Mouse (Mus musculus) embryonic facial prominence, embryonic 13.5 days (tissue): ENCODE measurements around the gene St7l. TPM values are rescaled to one million over a fixed set of nuclear protein-coding genes. Genes with fewer than 3 reads are reported as not detected.
A peak's percentile ranks its signal among the peaks of the same experiment; 100 is the strongest.

Source experiments
- ATAC-seq: fragments of 200-750 bp; cut with Nextera tagmentation; 2 replicates; pipeline ENCODE4 v1.8.0; 2017; ENCODE audit warnings: low read depth; ENCODE audit not compliant: insufficient number of reproducible peaks, insufficient read depth, low FRiP score, low TSS enrichment
- H3K27ac ChIP-seq: fragments of 300-500 bp; sonication (generic); 2 replicates; pipeline ENCODE4 v1.5.1; 2015; ENCODE audit warnings: moderate library complexity, mild to moderate bottlenecking, inconsistent platforms
- H3K27me3 ChIP-seq: fragments of 300-500 bp; sonication (generic); 2 replicates; pipeline ENCODE4 v1.6.1; 2015; ENCODE audit warnings: mild to moderate bottlenecking, inconsistent platforms
- H3K36me3 ChIP-seq: fragments of 300-500 bp; sonication (generic); 2 replicates; pipeline ENCODE4 v1.6.1; 2015; ENCODE audit warnings: mild to moderate bottlenecking, inconsistent platforms
- H3K4me1 ChIP-seq: fragments of 300-500 bp; sonication (generic); 2 replicates; pipeline ENCODE4 v1.6.1; 2015; ENCODE audit warnings: inconsistent platforms
- H3K4me2 ChIP-seq: fragments of 300-500 bp; sonication (generic); 2 replicates; pipeline ENCODE4 v1.6.1; 2015; ENCODE audit warnings: moderate library complexity, mild to moderate bottlenecking, inconsistent platforms
- H3K4me3 ChIP-seq: fragments of 300-500 bp; sonication (generic); 2 replicates; pipeline ENCODE4 v1.5.1; 2015; ENCODE audit warnings: mild to moderate bottlenecking, inconsistent platforms
- H3K9ac ChIP-seq: fragments of 300-500 bp; sonication (generic); 2 replicates; pipeline ENCODE4 v1.6.1; 2015; ENCODE audit warnings: mild to moderate bottlenecking, inconsistent platforms
- H3K9me3 ChIP-seq: fragments of 300-500 bp; sonication (generic); 2 replicates; pipeline ENCODE4 v1.6.1; 2016; ENCODE audit warnings: inconsistent platforms
- WGBS: fragments of 180-500 bp; shearing (Covaris S2); methylation state at CpG from one replicate; pipeline ENCODE4 v1.1.7; 2015; ENCODE audit warnings: mixed read lengths; 5-methylcytosine and 5-hydroxymethylcytosine counted together
- polyA plus RNA-seq: library from polyadenylated mRNA; unstranded; fragments of >200 nt; fragmentation: Nextera tagmentation; extraction: Ambion mirVana; gene quantifications from 2 replicates; pipeline ENCODE4 v1.2.1, GENCODE M21; 2015

Gene St7l
- polyA plus RNA-seq, 1 experiment from 2014 or later, result 40.9 TPM

GRCm38 (mm10) chr3:104905389-104905788, 41.6 kb downstream of the St7l start:
- Histone ChIP-seq H3K27me3 (no peaks in the 10 kb centered on the region), H3K36me3 (peaks cover 24% of the 10 kb centered on the region), H3K4me3 (no peak overlapping the region), H3K9ac (no peak overlapping the region), H3K4me2 (no peak overlapping the region), H3K9me3 (no peaks in the 10 kb centered on the region), H3K27ac (no peak overlapping the region), H3K4me1 (no peaks in the 10 kb centered on the region)
- no peak for ATAC-seq
- WGBS, result 93% methylated on average over 4 of the region's 4 CpGs

- no peaks in the 10 kb centered on the region for H3K9me3 ChIP-seq
- H3K4me1 ChIP-seq, result no peaks in the 10 kb centered on the region
- WGBS, result 78% methylated on average over 3 of the region's 3 CpGs
- no peak overlapping the region for H3K9ac ChIP-seq
- no peak overlapping the region for H3K27ac ChIP-seq
- no peak overlapping the region for H3K4me3 ChIP-seq
- no peak overlapping the region for H3K4me2 ChIP-seq
- H3K36me3 ChIP-seq, result peaks cover 26% of the 10 kb centered on the region
- H3K27me3 ChIP-seq, result no peaks in the 10 kb centered on the region
- ATAC-seq, result no peak
Measured at GRCm38 (mm10) chr3:104906007-104906406, 42.2 kb downstream of the St7l start.

- H3K4me2 ChIP-seq, result no peak overlapping the region
- no peak overlapping the region for H3K27ac ChIP-seq
- H3K9me3 ChIP-seq, result no peaks in the 10 kb centered on the region
- no peak overlapping the region for H3K9ac ChIP-seq
- 84% methylated on average over 6 of the region's 6 CpGs for WGBS
- H3K4me3 ChIP-seq, result no peak overlapping the region
- no peaks in the 10 kb centered on the region for H3K4me1 ChIP-seq
- ATAC-seq, result no peak
- no peaks in the 10 kb centered on the region for H3K27me3 ChIP-seq
- H3K36me3 ChIP-seq, result peaks cover 22% of the 10 kb centered on the region
Measured at GRCm38 (mm10) chr3:104909195-104909594, 45.4 kb downstream of the St7l start.

GRCm38 (mm10) chr3:104914986-104915385, 51.2 kb downstream of the St7l start:
- no peaks in the 10 kb centered on the region for H3K9me3 ChIP-seq
- H3K9ac ChIP-seq, result no peak overlapping the region
- peaks cover 10% of the 10 kb centered on the region for H3K36me3 ChIP-seq
- ATAC-seq, result no peak
- H3K4me3 ChIP-seq, result no peak overlapping the region
- H3K27me3 ChIP-seq, result no peaks in the 10 kb centered on the region
- H3K4me1 ChIP-seq, result no peaks in the 10 kb centered on the region
- 49% methylated on average over 3 of the region's 3 CpGs for WGBS
- no peak overlapping the region for H3K4me2 ChIP-seq
- no peak overlapping the region for H3K27ac ChIP-seq

- WGBS, result 92% methylated on average over 6 of the region's 6 CpGs
- ATAC-seq, result no peak
Measured at GRCm38 (mm10) chr3:104929385-104929784, 65.6 kb downstream of the St7l start.

GRCm38 (mm10) chr3:104937728-104938305, 74.0 kb downstream of the St7l start:
- Histone ChIP-seq H3K4me3 (no peak overlapping the region), H3K4me2 (no peak overlapping the region), H3K27ac (peak overlapping the region; percentile 49), H3K9me3 (no peaks in the 10 kb centered on the region), H3K9ac (no peak overlapping the region), H3K4me1 (peaks cover 40% of the 10 kb centered on the region), H3K36me3 (peaks cover 20% of the 10 kb centered on the region), H3K27me3 (no peaks in the 10 kb centered on the region)
- ATAC-seq, result no peak
- 75% methylated on average over 2 of the region's 2 CpGs for WGBS

More at GRCm38 (mm10) chr3:104929385-104929784, 65.6 kb downstream of the St7l start:
- no peak overlapping the region for H3K9ac ChIP-seq
- H3K4me3 ChIP-seq, result no peak overlapping the region
- no peak overlapping the region for H3K27ac ChIP-seq
- H3K27me3 ChIP-seq, result no peaks in the 10 kb centered on the region
- H3K4me1 ChIP-seq, result no peaks in the 10 kb centered on the region
- peaks cover 28% of the 10 kb centered on the region for H3K36me3 ChIP-seq
- H3K9me3 ChIP-seq, result no peaks in the 10 kb centered on the region
- no peak overlapping the region for H3K4me2 ChIP-seq

- peaks cover 20% of the 10 kb centered on the region for H3K36me3 ChIP-seq
Measured at GRCm38 (mm10) chr3:104938327-104938726, 74.5 kb downstream of the St7l start.

GRCm38 (mm10) chr3:104940691-104941090, 76.9 kb downstream of the St7l start:
- Histone ChIP-seq H3K4me2 (no peak overlapping the region), H3K27me3 (no peaks in the 10 kb centered on the region), H3K4me3 (no peak overlapping the region), H3K9me3 (no peaks in the 10 kb centered on the region), H3K27ac (no peak overlapping the region), H3K36me3 (peaks cover 11% of the 10 kb centered on the region; the same call in 1 of the 2 replicates), H3K9ac (no peak overlapping the region), H3K4me1 (peaks cover 57% of the 10 kb centered on the region)
- no peak for ATAC-seq
- WGBS, result 52% methylated on average over 6 of the region's 6 CpGs

More at GRCm38 (mm10) chr3:104938327-104938726, 74.5 kb downstream of the St7l start:
- Histone ChIP-seq H3K9ac (no peak overlapping the region), H3K9me3 (no peaks in the 10 kb centered on the region), H3K4me2 (peak overlapping the region; percentile 14; the same call in 1 of the 2 replicates), H3K27ac (peak overlapping the region; percentile 49), H3K4me1 (peaks cover 45% of the 10 kb centered on the region), H3K27me3 (no peaks in the 10 kb centered on the region), H3K4me3 (no peak overlapping the region)
- no peak for ATAC-seq
- 30% methylated on average over 4 of the region's 4 CpGs for WGBS

- H3K36me3 ChIP-seq, result peaks cover 23% of the 10 kb centered on the region
- H3K4me1 ChIP-seq, result peaks cover 55% of the 10 kb centered on the region
- H3K27me3 ChIP-seq, result no peaks in the 10 kb centered on the region
- no peak overlapping the region for H3K4me3 ChIP-seq
- 51% methylated on average over 5 of the region's 5 CpGs for WGBS
- no peak overlapping the region for H3K27ac ChIP-seq
- H3K4me2 ChIP-seq, result no peak overlapping the region
- no peak for ATAC-seq
- no peak overlapping the region for H3K9ac ChIP-seq
- H3K9me3 ChIP-seq, result no peaks in the 10 kb centered on the region
Measured at GRCm38 (mm10) chr3:104942682-104943081, 78.9 kb downstream of the St7l start.

- H3K9ac ChIP-seq, result no peak overlapping the region
- peaks cover 23% of the 10 kb centered on the region for H3K36me3 ChIP-seq
- WGBS, result 34% methylated on average over 8 of the region's 8 CpGs
- no peaks in the 10 kb centered on the region for H3K27me3 ChIP-seq
- no peak overlapping the region for H3K27ac ChIP-seq
- H3K4me3 ChIP-seq, result no peak overlapping the region
- no peak overlapping the region for H3K4me2 ChIP-seq
- ATAC-seq, result no peak
- peaks cover 48% of the 10 kb centered on the region for H3K4me1 ChIP-seq
- no peaks in the 10 kb centered on the region for H3K9me3 ChIP-seq
Measured at GRCm38 (mm10) chr3:104943333-104943732, 79.5 kb downstream of the St7l start.

- H3K27me3 ChIP-seq, result no peaks in the 10 kb centered on the region
- H3K36me3 ChIP-seq, result peaks cover 23% of the 10 kb centered on the region
- H3K4me1 ChIP-seq, result peaks cover 36% of the 10 kb centered on the region
- H3K4me2 ChIP-seq, result no peak overlapping the region
- WGBS, result 65% methylated on average over 9 of the region's 9 CpGs
- peak overlapping the region; percentile 11; the same call in 1 of the 2 replicates for H3K27ac ChIP-seq
- no peak overlapping the region for H3K9ac ChIP-seq
- no peak overlapping the region for H3K4me3 ChIP-seq
- no peaks in the 10 kb centered on the region for H3K9me3 ChIP-seq
- ATAC-seq, result no peak
Measured at GRCm38 (mm10) chr3:104944894-104945293, 81.1 kb downstream of the St7l start.

GRCm38 (mm10) chr3:104950926-104951325, 87.1 kb downstream of the St7l start:
- no peak overlapping the region for H3K27ac ChIP-seq
- H3K9me3 ChIP-seq, result no peaks in the 10 kb centered on the region
- H3K9ac ChIP-seq, result no peak overlapping the region
- no peaks in the 10 kb centered on the region for H3K27me3 ChIP-seq
- WGBS, result 94% methylated on average over 12 of the region's 12 CpGs
- H3K4me1 ChIP-seq, result peaks cover under 1% of the 10 kb centered on the region
- no peak overlapping the region for H3K4me2 ChIP-seq
- H3K36me3 ChIP-seq, result peaks cover 61% of the 10 kb centered on the region
- no peak for ATAC-seq
- H3K4me3 ChIP-seq, result no peak overlapping the region
